ENCODE assay signal across 27 mouse cellular contexts in genomic region chr11:111328258-111328657, GRCm38 (mm10).
"Had no signal": no experiment of that assay in that cellular context is flagged by ENCODE, and none has a peak within 500 bp of the region (broad histone marks: within the 10 kb centered on the region; RNA-seq: fewer than 3 reads in every experiment).

No protein-coding gene starts in this region.

- H3K9me3 ChIP-seq: embryonic facial prominence, embryonic 10.5 days; embryonic facial prominence, embryonic 12.5 days; embryonic facial prominence, embryonic 13.5 days; embryonic facial prominence, embryonic 15.5 days; forebrain, embryonic 10.5 days; forebrain, embryonic 12.5 days; forebrain, embryonic 13.5 days; forebrain, embryonic 15.5 days had no signal

- DNase-seq: cerebellum, adult 9-10 months; cerebellum, adult 9-11 months; cerebellum, postnatal 10 days; cerebellum, postnatal 14 days; cerebellum, postnatal 25 days; cerebellum, postnatal 36 days; embryo, embryonic 11 days; forebrain, postnatal 0 days; gastrocnemius, adult 2 months; gastrocnemius, postnatal 10 days; gastrocnemius, postnatal 14 days; gastrocnemius, postnatal 25 days; gastrocnemius, postnatal 36 days; heart, adult 11 months; heart, adult 18-20 months; heart, adult 2 months had no signal

- H3K4me2 ChIP-seq: embryonic facial prominence, embryonic 12.5 days; embryonic facial prominence, embryonic 13.5 days; embryonic facial prominence, embryonic 15.5 days; forebrain, embryonic 12.5 days; forebrain, embryonic 13.5 days; forebrain, embryonic 15.5 days had no signal

- ATAC-seq: forebrain, embryonic 13.5 days; forebrain, embryonic 14.5 days; forebrain, embryonic 15.5 days; forebrain, embryonic 16.5 days; forebrain, postnatal 0 days had no signal

- H3K27ac ChIP-seq: embryonic facial prominence, embryonic 10.5 days; embryonic facial prominence, embryonic 12.5 days; embryonic facial prominence, embryonic 13.5 days; embryonic facial prominence, embryonic 15.5 days; forebrain, embryonic 10.5 days; forebrain, embryonic 12.5 days; forebrain, embryonic 13.5 days; forebrain, embryonic 15.5 days; gastrocnemius, adult 2 months; heart, adult 2 months had no signal

- H3K4me3 ChIP-seq: embryonic facial prominence, embryonic 10.5 days; embryonic facial prominence, embryonic 12.5 days; embryonic facial prominence, embryonic 13.5 days; embryonic facial prominence, embryonic 15.5 days; erythroblast, embryonic 14.5 days; forebrain, embryonic 10.5 days; forebrain, embryonic 12.5 days; forebrain, embryonic 13.5 days; forebrain, embryonic 15.5 days; gastrocnemius, adult 2 months; heart, adult 2 months had no signal

- H3K4me1 ChIP-seq: embryonic facial prominence, embryonic 10.5 days; embryonic facial prominence, embryonic 12.5 days; embryonic facial prominence, embryonic 13.5 days; embryonic facial prominence, embryonic 15.5 days; forebrain, embryonic 10.5 days; forebrain, embryonic 12.5 days; forebrain, embryonic 13.5 days; forebrain, embryonic 15.5 days had no signal

- H3K9ac ChIP-seq: embryonic facial prominence, embryonic 12.5 days; embryonic facial prominence, embryonic 13.5 days; embryonic facial prominence, embryonic 15.5 days; forebrain, embryonic 12.5 days; forebrain, embryonic 13.5 days; forebrain, embryonic 15.5 days; forebrain, postnatal 0 days had no signal

- H3K36me3 ChIP-seq: embryonic facial prominence, embryonic 10.5 days; embryonic facial prominence, embryonic 12.5 days; embryonic facial prominence, embryonic 13.5 days; embryonic facial prominence, embryonic 15.5 days; forebrain, embryonic 10.5 days; forebrain, embryonic 12.5 days; forebrain, embryonic 15.5 days had no signal

- H3K27me3 ChIP-seq: embryonic facial prominence, embryonic 12.5 days; embryonic facial prominence, embryonic 13.5 days; embryonic facial prominence, embryonic 15.5 days; forebrain, embryonic 12.5 days; forebrain, embryonic 13.5 days; forebrain, embryonic 15.5 days had no signal
